Mouse (Mus musculus) stomach, postnatal 0 days (tissue): ENCODE results near the gene Lef1.

Source experiments
- CTCF ChIP-seq: IDR thresholded peaks from 2 replicates; pipeline ENCODE4 v1.5.1; 2016; ENCODE audit warnings: antibody characterized with exemption, low read depth, mild to moderate bottlenecking, moderate library complexity
- EP300 ChIP-seq: optimal IDR thresholded peaks from 2 replicates; pipeline ENCODE3; 2016; ENCODE audit warnings: antibody characterized with exemption

- TF ChIP-seq CTCF (peak; percentile 92), EP300 (no peak)
Measured at GRCm38 (mm10) chr3:131245766-131246578, 135.7 kb downstream of the Lef1 start.
